Mouse (Mus musculus) frontal cortex, postnatal 25 days (tissue): Measurements from ENCODE around the gene Oosp3.

Source experiments
- DNase-seq, 2 experiments: peaks; one replicate each; pipeline ENCODE4 v3.0.0; 2022; ENCODE audit warnings: low spot score in 2 of 2

Oosp3 gene

GRCm38 (mm10) chr19:11696755-11697154 is at the start of gene Oosp3:
TSS of gene Oosp3 (plus strand) at chr19:11697055.
- DNase-seq, result no peak

DNA sequence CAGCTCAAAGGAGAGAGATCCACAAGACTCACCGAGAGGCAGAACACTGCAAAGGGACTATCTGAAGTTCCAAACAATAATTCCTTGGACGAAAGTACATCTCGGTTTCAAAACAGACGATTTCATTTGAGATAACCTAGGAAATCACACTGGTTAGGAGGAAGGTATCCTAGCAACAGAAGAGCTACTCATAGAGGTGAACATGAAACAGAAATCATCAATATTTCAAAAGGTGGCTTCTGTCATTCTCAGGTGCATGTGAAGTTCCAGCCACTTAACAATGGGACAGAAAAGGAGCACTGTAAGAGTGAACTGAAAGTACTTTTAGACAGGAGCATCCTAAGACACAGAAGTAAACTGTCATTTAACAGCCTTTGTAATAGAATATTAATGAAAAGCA is 47.3 kb upstream of the Oosp3 start:
- DNase-seq, result no peak

GRCm38 (mm10) chr19:11659142-11659541 is 37.7 kb upstream of the Oosp3 start:
- DNase-seq, result no peak

GRCm38 (mm10) chr19:11660459-11660858 is 36.4 kb upstream of the Oosp3 start, which contains the start of gene Oosp2:
TSS of gene Oosp2 (minus strand) at chr19:11660559.
- no peak for DNase-seq

DNA sequence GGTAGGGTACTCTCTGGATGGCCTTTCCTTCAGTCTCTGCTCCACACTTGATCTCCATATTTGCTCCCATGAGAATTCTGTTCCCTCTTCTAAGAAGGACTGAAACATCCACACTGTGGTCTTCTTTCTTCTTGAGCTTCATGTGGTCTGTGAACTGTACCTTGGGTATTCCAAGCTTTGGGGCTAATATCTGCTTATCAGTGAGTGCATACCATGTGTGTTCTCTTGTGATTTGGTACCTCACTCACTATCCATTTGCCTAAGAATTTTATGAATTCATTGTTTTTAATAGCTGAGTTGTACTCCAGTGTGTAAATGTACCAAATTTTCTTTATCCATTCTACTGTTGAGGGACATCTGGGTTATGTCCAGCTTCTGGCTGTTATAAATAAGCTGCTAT is 35.3 kb upstream of the Oosp3 start:
- DNase-seq, result no peak

GRCm38 (mm10) chr19:11690839-11691238 is 6.0 kb upstream of the Oosp3 start, which contains the start of gene Oosp1:
TSS of gene Oosp1 (minus strand) at chr19:11691150.
- no peak for DNase-seq

GRCm38 (mm10) chr19:11691454-11691853 is 5.4 kb upstream of the Oosp3 start:
- DNase-seq, result no peak

DNA sequence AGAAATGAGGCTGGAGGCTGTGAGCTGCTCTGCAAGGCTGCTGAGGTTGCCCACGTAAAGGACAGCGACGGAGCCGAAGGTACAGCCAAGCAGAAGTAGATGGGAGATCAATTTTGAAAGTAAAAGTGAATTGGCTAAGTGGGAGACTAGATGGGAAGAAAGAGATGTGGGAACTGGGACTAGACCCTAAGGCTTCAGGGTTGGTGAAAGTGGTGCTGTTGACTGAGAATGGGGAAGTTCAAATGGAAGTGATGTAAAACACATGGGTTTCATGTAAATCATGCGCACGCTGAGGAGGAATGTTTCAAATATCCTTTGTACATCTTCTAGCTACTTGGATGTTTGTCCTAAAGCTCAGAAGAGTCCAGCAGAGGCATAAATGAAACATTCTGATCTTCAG is 1.5 kb downstream of the Oosp3 start:
- no peak for DNase-seq

GRCm38 (mm10) chr19:11712451-11712850 is 15.6 kb downstream of the Oosp3 start:
- no peak for DNase-seq

DNA sequence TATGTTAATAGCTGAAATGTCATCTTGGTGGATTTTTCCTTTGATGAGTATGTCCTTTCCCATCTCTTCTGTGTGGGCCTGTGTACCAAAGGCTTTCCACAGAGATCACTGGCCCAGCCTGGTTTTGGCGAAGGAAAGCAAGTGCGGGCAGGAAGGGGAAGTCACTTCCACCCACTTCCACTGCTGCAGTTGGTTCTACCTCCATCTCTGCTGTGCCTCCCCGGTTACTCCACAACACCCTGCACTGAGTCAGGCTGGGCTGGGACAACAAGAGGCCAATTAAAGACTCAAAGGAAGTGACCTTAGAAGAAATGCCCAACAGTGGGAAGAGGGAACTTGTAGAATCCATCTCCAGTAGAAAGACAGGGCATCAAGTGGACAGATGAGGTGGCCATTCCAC is 23.2 kb downstream of the Oosp3 start:
- no peak for DNase-seq

- no peak for DNase-seq
Measured at GRCm38 (mm10) chr19:11723870-11724269, 27.0 kb downstream of the Oosp3 start.

DNA sequence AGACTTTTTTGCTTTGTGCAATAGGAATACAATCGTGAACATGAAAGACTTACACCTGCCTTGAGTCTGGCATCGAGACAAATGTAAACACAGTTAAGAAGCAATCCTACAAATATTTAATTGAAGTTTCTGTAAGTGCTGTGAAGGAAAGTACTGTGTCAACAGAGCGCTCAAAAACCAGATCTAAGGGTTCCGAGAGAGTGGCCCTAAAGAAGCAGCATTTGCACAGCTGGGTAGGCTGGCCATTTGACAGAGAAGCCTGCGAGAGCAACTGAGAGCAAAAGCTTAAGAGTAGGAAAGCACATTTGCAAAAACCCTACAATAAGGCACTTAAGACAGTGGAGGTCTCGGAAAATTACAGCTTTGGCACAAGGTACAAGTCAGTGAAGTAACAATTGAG is 27.4 kb downstream of the Oosp3 start:
- no peak for DNase-seq

- DNase-seq, result no peak
Measured at GRCm38 (mm10) chr19:11725915-11726314, 29.1 kb downstream of the Oosp3 start.

- DNase-seq, result no peak
Measured at GRCm38 (mm10) chr19:11727304-11727703, 30.4 kb downstream of the Oosp3 start.

DNA sequence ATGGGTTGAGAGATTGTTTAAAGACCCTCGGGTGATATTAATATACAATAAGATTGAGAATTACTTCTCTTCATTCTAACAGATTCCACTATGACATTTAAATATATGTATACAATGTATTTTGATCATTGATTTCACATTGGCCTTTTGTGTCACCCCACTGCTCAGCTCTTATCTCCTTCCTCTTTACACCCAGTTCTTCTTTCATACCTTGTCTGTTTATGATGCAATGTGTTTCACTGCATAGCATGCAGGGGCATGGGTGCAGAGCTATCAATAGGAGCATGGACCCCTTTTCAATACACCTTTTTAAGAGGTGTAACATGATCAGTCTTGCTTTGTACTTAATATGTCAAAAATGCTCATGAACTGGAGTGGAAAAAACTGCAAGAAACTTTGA is 33.4 kb downstream of the Oosp3 start:
- DNase-seq, result no peak

- DNase-seq, result no peak
Measured at GRCm38 (mm10) chr19:11736455-11736854, 39.6 kb downstream of the Oosp3 start.

GRCm38 (mm10) chr19:11745680-11746079 is 48.8 kb downstream of the Oosp3 start:
- DNase-seq, result no peak

DNA sequence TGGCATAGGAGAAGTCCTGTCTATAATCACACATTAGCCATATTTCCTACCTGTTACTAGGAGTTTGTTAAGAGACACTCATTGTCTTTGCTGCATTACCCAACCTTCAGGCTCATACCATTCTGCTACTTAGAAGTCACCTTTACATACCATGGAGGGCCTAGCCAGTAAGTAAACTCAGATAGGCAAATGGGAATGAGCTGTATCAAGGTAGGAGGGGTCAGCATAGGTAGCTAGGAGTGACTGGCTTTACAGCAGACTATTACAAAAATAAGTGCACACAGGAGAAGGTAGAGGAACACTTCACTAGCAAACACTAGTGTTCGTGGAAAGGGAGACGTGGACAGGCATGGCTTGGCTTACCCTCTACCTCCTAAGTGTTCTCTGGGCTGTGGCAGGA is 50.4 kb downstream of the Oosp3 start, which contains the start of gene Gif:
Gif (plus strand) TSS at position 257 of the 400 bp plus-strand sequence.
- DNase-seq, result no peak
